Mouse (Mus musculus): ENCODE measurements around the gene Cbx7. TPM values are rescaled to one million over a fixed set of nuclear protein-coding genes. Genes with fewer than 3 reads are reported as not detected.

The Cbx7 gene
- polyA plus RNA-seq, 1 experiment from 2014 or later: 1.7 TPM

GRCm38 (mm10) chr15:80013256-80014030 lies 42.5 kb upstream of the Cbx7 start:
- peak overlapping the region; percentile 90 for H3K4me2 ChIP-seq (ENCODE audit: low read depth, low read length)
- H3K4me1 ChIP-seq (ENCODE audit: control insufficient read depth, insufficient read depth, low read length): peaks cover 17% of the 10 kb centered on the region
- WGBS: 1% methylated on average over 34 of the region's 36 CpGs
- H3K36me3 ChIP-seq (ENCODE audit: control insufficient read depth, insufficient read depth): no peaks in the 10 kb centered on the region
- no peaks in the 10 kb centered on the region for H3K9me3 ChIP-seq (replicated peaks; ENCODE audit: control insufficient read depth, low read length)
- peak overlapping the region; percentile 33 for H3K27ac ChIP-seq (ENCODE audit: low read length)
- H3K27me3 ChIP-seq (ENCODE audit: control insufficient read depth, insufficient read depth, low read length): peaks cover 38% of the 10 kb centered on the region
- ATAC-seq (replicated peaks; ENCODE audit: extremely low read depth, insufficient read depth, low FRiP score): no peak
- H3K9ac ChIP-seq (ENCODE audit: low read length): peak overlapping the region; percentile 75
- peak overlapping the region; percentile 63 for H3K4me3 ChIP-seq (ENCODE audit: low read length)

GRCm38 (mm10) chr15:80012527-80013201 lies 41.7 kb upstream of the Cbx7 start:
- H3K4me2 ChIP-seq (ENCODE audit: low read depth, low read length): peak overlapping the region; percentile 90
- H3K4me3 ChIP-seq (ENCODE audit: low read length): peak overlapping the region; percentile 63
- peaks cover 38% of the 10 kb centered on the region for H3K27me3 ChIP-seq (ENCODE audit: control insufficient read depth, insufficient read depth, low read length)
- peak overlapping the region; percentile 4 for H3K27ac ChIP-seq (ENCODE audit: low read length)
- no peaks in the 10 kb centered on the region for H3K36me3 ChIP-seq (ENCODE audit: control insufficient read depth, insufficient read depth)
- peak overlapping the region; percentile 75 for H3K9ac ChIP-seq (ENCODE audit: low read length)
- H3K9me3 ChIP-seq (replicated peaks; ENCODE audit: control insufficient read depth, low read length): no peaks in the 10 kb centered on the region
- ATAC-seq (replicated peaks; ENCODE audit: extremely low read depth, insufficient read depth, low FRiP score): peak; percentile 24; the same call in 1 of the 2 replicates
- WGBS: under 1% methylated on average over 56 of the region's 60 CpGs
- H3K4me1 ChIP-seq (ENCODE audit: control insufficient read depth, insufficient read depth, low read length): peaks cover 17% of the 10 kb centered on the region

- H3K4me2 ChIP-seq (ENCODE audit: low read depth, low read length): peak overlapping the region; percentile 90
- peak overlapping the region; percentile 4; the same call in 1 of the 2 replicates for H3K27ac ChIP-seq (ENCODE audit: low read length)
- H3K27me3 ChIP-seq (ENCODE audit: control insufficient read depth, insufficient read depth, low read length): peaks cover 38% of the 10 kb centered on the region
- peak overlapping the region; percentile 75 for H3K9ac ChIP-seq (ENCODE audit: low read length)
- no peaks in the 10 kb centered on the region for H3K36me3 ChIP-seq (ENCODE audit: control insufficient read depth, insufficient read depth)
- H3K4me1 ChIP-seq (ENCODE audit: control insufficient read depth, insufficient read depth, low read length): peaks cover 17% of the 10 kb centered on the region
- no peaks in the 10 kb centered on the region for H3K9me3 ChIP-seq (replicated peaks; ENCODE audit: control insufficient read depth, low read length)
- H3K4me3 ChIP-seq (ENCODE audit: low read length): peak overlapping the region; percentile 63
- WGBS: 1% methylated on average over 54 of the region's 56 CpGs
- ATAC-seq (replicated peaks; ENCODE audit: extremely low read depth, insufficient read depth, low FRiP score): peak; percentile 1; the same call in 1 of the 2 replicates
Observed at GRCm38 (mm10) chr15:80011778-80012526, 41.0 kb upstream of the Cbx7 start.

GRCm38 (mm10) chr15:80011194-80011593 lies 40.3 kb upstream of the Cbx7 start:
- Histone ChIP-seq H3K4me3 (ENCODE audit: low read length) (peak overlapping the region; percentile 63), H3K9me3 (replicated peaks; ENCODE audit: control insufficient read depth, low read length) (no peaks in the 10 kb centered on the region), H3K9ac (ENCODE audit: low read length) (peak overlapping the region; percentile 75; the same call in 1 of the 2 replicates), H3K4me1 (ENCODE audit: control insufficient read depth, insufficient read depth, low read length) (peaks cover 23% of the 10 kb centered on the region), H3K4me2 (ENCODE audit: low read depth, low read length) (peak overlapping the region; percentile 90), H3K27me3 (ENCODE audit: control insufficient read depth, insufficient read depth, low read length) (peaks cover 38% of the 10 kb centered on the region), H3K36me3 (ENCODE audit: control insufficient read depth, insufficient read depth) (no peaks in the 10 kb centered on the region), H3K27ac (ENCODE audit: low read length) (0 out of 2 replicates have a peak overlapping the region, but pooled peaks have one; percentile 10)
- no peak for ATAC-seq (replicated peaks; ENCODE audit: extremely low read depth, insufficient read depth, low FRiP score)
- 21% methylated on average over 6 of the region's 6 CpGs for WGBS

- H3K36me3 ChIP-seq (ENCODE audit: control insufficient read depth, insufficient read depth): no peaks in the 10 kb centered on the region
- 40% methylated on average over 7 of the region's 7 CpGs for WGBS
- no peak for ATAC-seq (replicated peaks; ENCODE audit: extremely low read depth, insufficient read depth, low FRiP score)
- H3K27me3 ChIP-seq (ENCODE audit: control insufficient read depth, insufficient read depth, low read length): peaks cover 28% of the 10 kb centered on the region
- peaks cover 33% of the 10 kb centered on the region for H3K4me1 ChIP-seq (ENCODE audit: control insufficient read depth, insufficient read depth, low read length)
- peak overlapping the region; percentile 63 for H3K4me3 ChIP-seq (ENCODE audit: low read length)
- peak overlapping the region; percentile 90 for H3K4me2 ChIP-seq (ENCODE audit: low read depth, low read length)
- no peak overlapping the region for H3K27ac ChIP-seq (ENCODE audit: low read length)
- H3K9me3 ChIP-seq (replicated peaks; ENCODE audit: control insufficient read depth, low read length): no peaks in the 10 kb centered on the region
- H3K9ac ChIP-seq (ENCODE audit: low read length): no peak overlapping the region
Observed at GRCm38 (mm10) chr15:80010182-80010558, 39.3 kb upstream of the Cbx7 start.

- Histone ChIP-seq H3K9ac (ENCODE audit: low read length) (no peak overlapping the region), H3K27ac (ENCODE audit: low read length) (no peak overlapping the region), H3K4me3 (ENCODE audit: low read length) (no peak overlapping the region; the same call in 1 of the 2 replicates), H3K36me3 (ENCODE audit: control insufficient read depth, insufficient read depth) (no peaks in the 10 kb centered on the region), H3K4me2 (ENCODE audit: low read depth, low read length) (no peak overlapping the region), H3K27me3 (ENCODE audit: control insufficient read depth, insufficient read depth, low read length) (peaks cover 24% of the 10 kb centered on the region), H3K9me3 (replicated peaks; ENCODE audit: control insufficient read depth, low read length) (no peaks in the 10 kb centered on the region), H3K4me1 (ENCODE audit: control insufficient read depth, insufficient read depth, low read length) (peaks cover 36% of the 10 kb centered on the region)
- no peak for ATAC-seq (replicated peaks; ENCODE audit: extremely low read depth, insufficient read depth, low FRiP score)
- 51% methylated on average over 12 of the region's 12 CpGs for WGBS
Observed at GRCm38 (mm10) chr15:80009421-80010181, 38.7 kb upstream of the Cbx7 start.

- ATAC-seq (replicated peaks; ENCODE audit: extremely low read depth, insufficient read depth, low FRiP score): no peak
- Histone ChIP-seq H3K9ac (ENCODE audit: low read length) (no peak overlapping the region), H3K4me2 (ENCODE audit: low read depth, low read length) (no peak overlapping the region), H3K4me1 (ENCODE audit: control insufficient read depth, insufficient read depth, low read length) (peaks cover 40% of the 10 kb centered on the region), H3K36me3 (ENCODE audit: control insufficient read depth, insufficient read depth) (no peaks in the 10 kb centered on the region), H3K27me3 (ENCODE audit: control insufficient read depth, insufficient read depth, low read length) (peaks cover 21% of the 10 kb centered on the region), H3K27ac (ENCODE audit: low read length) (no peak overlapping the region), H3K9me3 (replicated peaks; ENCODE audit: control insufficient read depth, low read length) (no peaks in the 10 kb centered on the region), H3K4me3 (ENCODE audit: low read length) (no peak overlapping the region)
- WGBS: 84% methylated on average over 6 of the region's 6 CpGs
Observed at GRCm38 (mm10) chr15:80008461-80008860, 37.5 kb upstream of the Cbx7 start.

- Histone ChIP-seq H3K4me1 (ENCODE audit: control insufficient read depth, insufficient read depth, low read length) (peaks cover 36% of the 10 kb centered on the region), H3K4me2 (ENCODE audit: low read depth, low read length) (peak overlapping the region; percentile 36), H3K27ac (ENCODE audit: low read length) (peak overlapping the region; percentile 78), H3K9me3 (replicated peaks; ENCODE audit: control insufficient read depth, low read length) (no peaks in the 10 kb centered on the region), H3K9ac (ENCODE audit: low read length) (peak overlapping the region; percentile 28; the same call in 1 of the 2 replicates), H3K4me3 (ENCODE audit: low read length) (no peak overlapping the region), H3K27me3 (ENCODE audit: control insufficient read depth, insufficient read depth, low read length) (peaks cover 6% of the 10 kb centered on the region; the same call in 1 of the 2 replicates), H3K36me3 (ENCODE audit: control insufficient read depth, insufficient read depth) (no peaks in the 10 kb centered on the region; the same call in 1 of the 2 replicates)
- peak; percentile 82 for ATAC-seq (replicated peaks; ENCODE audit: extremely low read depth, insufficient read depth, low FRiP score)
- 16% methylated on average over 7 of the region's 7 CpGs for WGBS
Observed at GRCm38 (mm10) chr15:80006156-80006555, 35.2 kb upstream of the Cbx7 start.

Measured in heart, embryonic 16.5 days (tissue).